Mouse (Mus musculus): ENCODE measurements around the gene Adm. TPM values are rescaled to one million over a fixed set of nuclear protein-coding genes. Genes with fewer than 3 reads are reported as not detected.

Gene Adm
- polyA plus RNA-seq, 1 experiment from 2014 or later, result 3.2 TPM

GRCm38 (mm10) chr7:110626186-110627098, 1.0 kb upstream of the Adm start:
- Histone ChIP-seq H3K27me3 (ENCODE audit: control insufficient read depth, insufficient read depth, low read length) (peaks cover 62% of the 10 kb centered on the region), H3K36me3 (ENCODE audit: control insufficient read depth, insufficient read depth, low read length) (no peaks in the 10 kb centered on the region), H3K27ac (replicated peaks; ENCODE audit: low read depth, low read length) (no peak overlapping the region), H3K4me2 (ENCODE audit: low read length) (peak overlapping the region; percentile 24; the same call in 1 of the 2 replicates), H3K9ac (replicated peaks; ENCODE audit: low read length) (no peak overlapping the region), H3K9me3 (ENCODE audit: control insufficient read depth, low read length) (no peaks in the 10 kb centered on the region), H3K4me3 (replicated peaks; ENCODE audit: low read depth, low read length) (peak overlapping the region; percentile 36; the same call in 1 of the 2 replicates), H3K4me1 (ENCODE audit: control insufficient read depth, insufficient read depth, low read length) (peaks cover 30% of the 10 kb centered on the region)
- WGBS, result 3% methylated on average over 28 of the region's 28 CpGs
- DNase-seq, result peak; percentile 31
- no peak for ATAC-seq (ENCODE audit: low FRiP score, low TSS enrichment)

GRCm38 (mm10) chr7:110627099-110627482, 370 bp upstream of the Adm start:
- peaks cover 30% of the 10 kb centered on the region for H3K4me1 ChIP-seq (ENCODE audit: control insufficient read depth, insufficient read depth, low read length)
- H3K9me3 ChIP-seq (ENCODE audit: control insufficient read depth, low read length), result no peaks in the 10 kb centered on the region
- 3% methylated on average over 12 of the region's 12 CpGs for WGBS
- H3K27me3 ChIP-seq (ENCODE audit: control insufficient read depth, insufficient read depth, low read length), result peaks cover 65% of the 10 kb centered on the region
- H3K4me2 ChIP-seq (ENCODE audit: low read length), result peak overlapping the region; percentile 73
- no peak overlapping the region for H3K27ac ChIP-seq (replicated peaks; ENCODE audit: low read depth, low read length)
- H3K4me3 ChIP-seq (replicated peaks; ENCODE audit: low read depth, low read length), result peak overlapping the region; percentile 36
- H3K36me3 ChIP-seq (ENCODE audit: control insufficient read depth, insufficient read depth, low read length), result no peaks in the 10 kb centered on the region
- DNase-seq, result peak; percentile 38
- ATAC-seq (ENCODE audit: low FRiP score, low TSS enrichment), result no peak
- no peak overlapping the region for H3K9ac ChIP-seq (replicated peaks; ENCODE audit: low read length)

GRCm38 (mm10) chr7:110628273-110628600, 776 bp downstream of the Adm start:
- Histone ChIP-seq H3K4me3 (replicated peaks; ENCODE audit: low read depth, low read length) (peak overlapping the region; percentile 36), H3K9ac (replicated peaks; ENCODE audit: low read length) (no peak overlapping the region; the same call in 1 of the 2 replicates), H3K9me3 (ENCODE audit: control insufficient read depth, low read length) (no peaks in the 10 kb centered on the region), H3K27ac (replicated peaks; ENCODE audit: low read depth, low read length) (no peak overlapping the region), H3K27me3 (ENCODE audit: control insufficient read depth, insufficient read depth, low read length) (peaks cover 65% of the 10 kb centered on the region), H3K4me1 (ENCODE audit: control insufficient read depth, insufficient read depth, low read length) (peaks cover 30% of the 10 kb centered on the region), H3K36me3 (ENCODE audit: control insufficient read depth, insufficient read depth, low read length) (no peaks in the 10 kb centered on the region), H3K4me2 (ENCODE audit: low read length) (peak overlapping the region; percentile 73)
- WGBS, result 2% methylated on average over 11 of the region's 11 CpGs
- ATAC-seq (ENCODE audit: low FRiP score, low TSS enrichment) (no peak), DNase-seq (no peak)

- Histone ChIP-seq H3K27ac (replicated peaks; ENCODE audit: low read depth, low read length) (no peak overlapping the region), H3K9ac (replicated peaks; ENCODE audit: low read length) (peak overlapping the region; percentile 39; the same call in 1 of the 2 replicates), H3K4me3 (replicated peaks; ENCODE audit: low read depth, low read length) (peak overlapping the region; percentile 36), H3K27me3 (ENCODE audit: control insufficient read depth, insufficient read depth, low read length) (peaks cover 65% of the 10 kb centered on the region), H3K9me3 (ENCODE audit: control insufficient read depth, low read length) (no peaks in the 10 kb centered on the region), H3K36me3 (ENCODE audit: control insufficient read depth, insufficient read depth, low read length) (no peaks in the 10 kb centered on the region), H3K4me2 (ENCODE audit: low read length) (peak overlapping the region; percentile 73), H3K4me1 (ENCODE audit: control insufficient read depth, insufficient read depth, low read length) (peaks cover 30% of the 10 kb centered on the region)
- WGBS, result 2% methylated on average over 33 of the region's 33 CpGs
- DNase-seq (peak; percentile 66), ATAC-seq (ENCODE audit: low FRiP score, low TSS enrichment) (no peak)
Measured at GRCm38 (mm10) chr7:110628611-110629354, 1.3 kb downstream of the Adm start.

- peak; percentile 85; the same call in 1 of the 2 replicates for ATAC-seq (ENCODE audit: low FRiP score, low TSS enrichment)
- Histone ChIP-seq H3K27ac (replicated peaks; ENCODE audit: low read depth, low read length) (no peak overlapping the region), H3K4me1 (ENCODE audit: control insufficient read depth, insufficient read depth, low read length) (peaks cover 30% of the 10 kb centered on the region), H3K27me3 (ENCODE audit: control insufficient read depth, insufficient read depth, low read length) (peaks cover 58% of the 10 kb centered on the region), H3K36me3 (ENCODE audit: control insufficient read depth, insufficient read depth, low read length) (no peaks in the 10 kb centered on the region), H3K9me3 (ENCODE audit: control insufficient read depth, low read length) (no peaks in the 10 kb centered on the region), H3K4me3 (replicated peaks; ENCODE audit: low read depth, low read length) (peak overlapping the region; percentile 30), H3K9ac (replicated peaks; ENCODE audit: low read length) (peak overlapping the region; percentile 44), H3K4me2 (ENCODE audit: low read length) (peak overlapping the region; percentile 67)
- WGBS, result 2% methylated on average over 36 of the region's 36 CpGs
- peak; percentile 96 for DNase-seq
Measured at GRCm38 (mm10) chr7:110629892-110630666, 2.6 kb downstream of the Adm start.

GRCm38 (mm10) chr7:110631136-110631888, 3.9 kb downstream of the Adm start:
- H3K4me1 ChIP-seq (ENCODE audit: control insufficient read depth, insufficient read depth, low read length), result peaks cover 29% of the 10 kb centered on the region
- DNase-seq (no peak), ATAC-seq (ENCODE audit: low FRiP score, low TSS enrichment) (no peak)
- H3K4me2 ChIP-seq (ENCODE audit: low read length), result no peak overlapping the region
- WGBS, result 79% methylated on average over 16 of the region's 16 CpGs
- no peak overlapping the region for H3K9ac ChIP-seq (replicated peaks; ENCODE audit: low read length)
- peaks cover 47% of the 10 kb centered on the region for H3K27me3 ChIP-seq (ENCODE audit: control insufficient read depth, insufficient read depth, low read length)
- no peaks in the 10 kb centered on the region for H3K9me3 ChIP-seq (ENCODE audit: control insufficient read depth, low read length)
- no peaks in the 10 kb centered on the region for H3K36me3 ChIP-seq (ENCODE audit: control insufficient read depth, insufficient read depth, low read length)
- H3K27ac ChIP-seq (replicated peaks; ENCODE audit: low read depth, low read length), result no peak overlapping the region
- H3K4me3 ChIP-seq (replicated peaks; ENCODE audit: low read depth, low read length), result no peak overlapping the region

- Histone ChIP-seq H3K9ac (replicated peaks; ENCODE audit: low read length) (no peak overlapping the region), H3K4me2 (ENCODE audit: low read length) (no peak overlapping the region), H3K9me3 (ENCODE audit: control insufficient read depth, low read length) (no peaks in the 10 kb centered on the region), H3K4me1 (ENCODE audit: control insufficient read depth, insufficient read depth, low read length) (no peaks in the 10 kb centered on the region), H3K4me3 (replicated peaks; ENCODE audit: low read depth, low read length) (no peak overlapping the region), H3K36me3 (ENCODE audit: control insufficient read depth, insufficient read depth, low read length) (no peaks in the 10 kb centered on the region), H3K27ac (replicated peaks; ENCODE audit: low read depth, low read length) (no peak overlapping the region), H3K27me3 (ENCODE audit: control insufficient read depth, insufficient read depth, low read length) (peaks cover 7% of the 10 kb centered on the region; the same call in 1 of the 2 replicates)
- 72% methylated on average over 3 of the region's 3 CpGs for WGBS
- no peak for DNase-seq
- ATAC-seq (ENCODE audit: low FRiP score, low TSS enrichment), result no peak
Measured at GRCm38 (mm10) chr7:110635929-110636328, 8.5 kb downstream of the Adm start.

- Histone ChIP-seq H3K27ac (replicated peaks; ENCODE audit: low read depth, low read length) (no peak overlapping the region), H3K4me1 (ENCODE audit: control insufficient read depth, insufficient read depth, low read length) (no peaks in the 10 kb centered on the region), H3K4me2 (ENCODE audit: low read length) (no peak overlapping the region), H3K27me3 (ENCODE audit: control insufficient read depth, insufficient read depth, low read length) (peaks cover under 1% of the 10 kb centered on the region; the same call in 1 of the 2 replicates), H3K9me3 (ENCODE audit: control insufficient read depth, low read length) (no peaks in the 10 kb centered on the region), H3K36me3 (ENCODE audit: control insufficient read depth, insufficient read depth, low read length) (no peaks in the 10 kb centered on the region), H3K4me3 (replicated peaks; ENCODE audit: low read depth, low read length) (no peak overlapping the region), H3K9ac (replicated peaks; ENCODE audit: low read length) (no peak overlapping the region)
- ATAC-seq (ENCODE audit: low FRiP score, low TSS enrichment), result no peak
- DNase-seq, result no peak
- 46% methylated on average over 1 of the region's 1 CpGs for WGBS
Measured at GRCm38 (mm10) chr7:110636559-110636958, 9.1 kb downstream of the Adm start.
